Comparison of ENCODE assay signal across 13 mouse cellular contexts in the genomic region with DNA sequence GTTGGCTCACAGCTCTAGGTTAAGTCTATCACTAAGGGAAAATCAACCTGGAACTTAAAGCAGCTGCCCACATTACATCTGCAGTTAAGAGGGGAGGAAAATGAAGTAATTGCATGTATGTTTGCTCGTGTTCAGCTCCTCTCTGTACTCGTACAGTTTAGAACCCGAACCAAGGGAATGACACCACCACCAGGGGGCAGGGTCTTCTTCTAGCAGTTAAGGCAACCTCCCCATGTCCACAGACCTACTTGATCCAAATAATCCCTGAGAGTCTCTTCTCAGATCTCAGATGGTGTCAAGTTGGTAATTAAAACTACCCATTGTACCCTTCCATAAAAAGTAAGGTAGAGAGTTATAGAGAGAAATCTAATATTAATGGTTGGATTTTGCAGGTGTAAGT.
DNase-seq lines count a peak whose midpoint lies in the region; ATAC-seq and TF ChIP-seq lines count a peak whose summit lies in the region.
"Had no signal": no experiment of that assay in that cellular context is flagged by ENCODE, and none has a peak within 500 bp of the region (broad histone marks: within the 10 kb centered on the region; RNA-seq: fewer than 3 reads in every experiment).

No protein-coding gene starts in this region.

- H3K27me3 ChIP-seq in liver, postnatal 0 days (ENCODE audit: insufficient read depth, low read length) = no peaks in the 10 kb centered on the region
- no peaks in the 10 kb centered on the region for H3K27me3 ChIP-seq in liver, embryonic 12.5 days (replicated peaks)
- H3K27me3 ChIP-seq in heart, embryonic 11.5 days (ENCODE audit: control insufficient read depth, insufficient read depth, low read length) = peaks cover 2% of the 10 kb centered on the region; the same call in 1 of the 2 replicates
- H3K27me3 ChIP-seq: heart, embryonic 15.5 days; intestine, embryonic 15.5 days; midbrain, embryonic 13.5 days; neural tube, embryonic 15.5 days had no signal

- no peak overlapping the region for H3K9ac ChIP-seq in liver, postnatal 0 days (replicated peaks)
- H3K9ac ChIP-seq in liver, embryonic 12.5 days = no peak overlapping the region
- no peak overlapping the region for H3K9ac ChIP-seq in heart, embryonic 11.5 days (ENCODE audit: low read depth, low read length)
- H3K9ac ChIP-seq: heart, embryonic 15.5 days; intestine, embryonic 15.5 days; midbrain, embryonic 13.5 days; neural tube, embryonic 15.5 days had no signal

- H3K4me3 ChIP-seq in liver, postnatal 0 days (ENCODE audit: low read depth, low read length) = no peak overlapping the region
- no peak overlapping the region for H3K4me3 ChIP-seq in liver, embryonic 12.5 days
- no peak overlapping the region for H3K4me3 ChIP-seq in heart, embryonic 11.5 days (ENCODE audit: low read depth, low read length)
- H3K4me3 ChIP-seq: heart, embryonic 15.5 days; intestine, embryonic 15.5 days; midbrain, embryonic 13.5 days; neural tube, embryonic 15.5 days had no signal

- no peak overlapping the region for H3K27ac ChIP-seq in liver, postnatal 0 days (ENCODE audit: low read depth)
- no peak overlapping the region for H3K27ac ChIP-seq in liver, embryonic 12.5 days
- H3K27ac ChIP-seq in heart, embryonic 11.5 days (ENCODE audit: low read depth, low read length) = no peak overlapping the region
- H3K27ac ChIP-seq: heart, embryonic 15.5 days; intestine, embryonic 15.5 days; midbrain, embryonic 13.5 days; neural tube, embryonic 15.5 days had no signal

- WGBS in liver, postnatal 0 days (ENCODE audit: insufficient replicate concordance) = 80% methylated on average over 3 of the region's 3 CpGs
- WGBS in liver, embryonic 12.5 days (ENCODE audit: insufficient replicate concordance) = 67% methylated on average over 3 of the region's 3 CpGs
- WGBS in heart, embryonic 11.5 days (ENCODE audit: insufficient replicate concordance) = 93% methylated on average over 3 of the region's 3 CpGs

- no peaks in the 10 kb centered on the region for H3K9me3 ChIP-seq in liver, postnatal 0 days (ENCODE audit: low read length)
- no peaks in the 10 kb centered on the region for H3K9me3 ChIP-seq in liver, embryonic 12.5 days (replicated peaks)
- H3K9me3 ChIP-seq in heart, embryonic 11.5 days (replicated peaks; ENCODE audit: control insufficient read depth, low read length) = no peaks in the 10 kb centered on the region
- H3K9me3 ChIP-seq: heart, embryonic 15.5 days; intestine, embryonic 15.5 days; midbrain, embryonic 13.5 days; neural tube, embryonic 15.5 days had no signal

- ATAC-seq in liver, postnatal 0 days = no peak
- no peak for ATAC-seq in liver, embryonic 12.5 days
- ATAC-seq in heart, embryonic 11.5 days (replicated peaks; ENCODE audit: insufficient number of reproducible peaks, low FRiP score, low TSS enrichment) = no peak
- ATAC-seq: intestine, embryonic 15.5 days; midbrain, embryonic 13.5 days had no signal

- no peak overlapping the region for H3K4me2 ChIP-seq in liver, postnatal 0 days (ENCODE audit: low read depth, low read length)
- no peak overlapping the region for H3K4me2 ChIP-seq in liver, embryonic 12.5 days
- H3K4me2 ChIP-seq in heart, embryonic 11.5 days = no peak overlapping the region
- H3K4me2 ChIP-seq: heart, embryonic 15.5 days; intestine, embryonic 15.5 days; midbrain, embryonic 13.5 days; neural tube, embryonic 15.5 days had no signal

- no peaks in the 10 kb centered on the region for H3K4me1 ChIP-seq in liver, postnatal 0 days (ENCODE audit: insufficient read depth)
- no peaks in the 10 kb centered on the region for H3K4me1 ChIP-seq in liver, embryonic 12.5 days
- H3K4me1 ChIP-seq in heart, embryonic 11.5 days (ENCODE audit: control insufficient read depth, insufficient read depth, low read length) = 0 out of 2 replicates have a peak, but pooled peaks cover 3% of the 10 kb centered on the region
- H3K4me1 ChIP-seq: midbrain, embryonic 13.5 days had no signal

- TF ChIP-seq EP300 in liver, postnatal 0 days (IDR thresholded peaks at IDR 0.05; ENCODE audit: low read depth) = no peak

- DNase-seq in embryo, embryonic 10 days (ENCODE audit: low spot score) = peak; percentile 25
- DNase-seq in embryo, embryonic 9.5 days (ENCODE audit: extremely low spot score) = no peak
- no peak for DNase-seq in liver, postnatal 0 days
- peak; percentile 14 to 30 for DNase-seq in B cell, adult 2 months
- DNase-seq in adrenal gland, postnatal 25 days = peak; percentile 26
- DNase-seq in gastrocnemius, postnatal 10 days = no peak
- DNase-seq: lung, adult 2 months had no signal

- H3K36me3 ChIP-seq in liver, postnatal 0 days (replicated peaks; ENCODE audit: insufficient read depth, low read length) = no peaks in the 10 kb centered on the region
- H3K36me3 ChIP-seq in liver, embryonic 12.5 days = no peaks in the 10 kb centered on the region
- H3K36me3 ChIP-seq in heart, embryonic 11.5 days (ENCODE audit: control insufficient read depth, insufficient read depth, low read length) = no peaks in the 10 kb centered on the region
- H3K36me3 ChIP-seq: heart, embryonic 15.5 days; intestine, embryonic 15.5 days; midbrain, embryonic 13.5 days; neural tube, embryonic 15.5 days had no signal

- peak; percentile 25; the same call in 1 of the 2 replicates for TF ChIP-seq CTCF in liver, postnatal 0 days (IDR thresholded peaks at IDR 0.05; ENCODE audit: low read depth)

Comparison
In these comparisons a context has a peak if more than half of its experiments do, and no peak if none do; other contexts are left out.
1. DNase-seq: peak in embryo, embryonic 10 days (single experiment), B cell, adult 2 months (2 of 2) and adrenal gland, postnatal 25 days (single experiment); none in embryo, embryonic 9.5 days (single experiment), liver, postnatal 0 days (single experiment) and gastrocnemius, postnatal 10 days (single experiment).